Mouse (Mus musculus) bone marrow macrophage, adult 2 months (primary cell): Measurements from ENCODE around the gene Sstr4. TPM values are rescaled to one million over a fixed set of nuclear protein-coding genes. Genes with fewer than 3 reads are reported as not detected.

ENCODE experiments used
- H3K27ac ChIP-seq: 2 replicates; pipeline ENCODE4 v1.5.1; 2012; ENCODE audit warnings: low read depth, low read length; ENCODE audit not compliant: insufficient read depth
- H3K4me1 ChIP-seq: 2 replicates; pipeline ENCODE4 v1.6.1; 2012; ENCODE audit warnings: low read length; ENCODE audit not compliant: control insufficient read depth, insufficient read depth
- H3K4me3 ChIP-seq: 2 replicates; pipeline ENCODE4 v1.5.1; 2012; ENCODE audit warnings: mild to moderate bottlenecking, low read length, moderate library complexity; ENCODE audit not compliant: insufficient read depth
- CTCF ChIP-seq: IDR thresholded peaks from 2 replicates; pipeline ENCODE4 v1.5.1; 2012; ENCODE audit warnings: low read depth, mild to moderate bottlenecking, low read length, moderate library complexity
- POLR2A ChIP-seq: IDR thresholded peaks from 2 replicates; pipeline ENCODE4 v1.6.1; 2012; ENCODE audit warnings: mild to moderate bottlenecking, low read depth, low read length, borderline replicate concordance
- polyA plus RNA-seq: library from polyadenylated mRNA; stranded (reverse); fragments of >200 nt; gene quantifications from 2 replicates; pipeline ENCODE4 v1.2.4, GENCODE M21; 2012; ENCODE audit not compliant: missing spikeins, insufficient read depth, insufficient read length

Sstr4 gene
- polyA plus RNA-seq, 1 experiment, result not detected

DNA sequence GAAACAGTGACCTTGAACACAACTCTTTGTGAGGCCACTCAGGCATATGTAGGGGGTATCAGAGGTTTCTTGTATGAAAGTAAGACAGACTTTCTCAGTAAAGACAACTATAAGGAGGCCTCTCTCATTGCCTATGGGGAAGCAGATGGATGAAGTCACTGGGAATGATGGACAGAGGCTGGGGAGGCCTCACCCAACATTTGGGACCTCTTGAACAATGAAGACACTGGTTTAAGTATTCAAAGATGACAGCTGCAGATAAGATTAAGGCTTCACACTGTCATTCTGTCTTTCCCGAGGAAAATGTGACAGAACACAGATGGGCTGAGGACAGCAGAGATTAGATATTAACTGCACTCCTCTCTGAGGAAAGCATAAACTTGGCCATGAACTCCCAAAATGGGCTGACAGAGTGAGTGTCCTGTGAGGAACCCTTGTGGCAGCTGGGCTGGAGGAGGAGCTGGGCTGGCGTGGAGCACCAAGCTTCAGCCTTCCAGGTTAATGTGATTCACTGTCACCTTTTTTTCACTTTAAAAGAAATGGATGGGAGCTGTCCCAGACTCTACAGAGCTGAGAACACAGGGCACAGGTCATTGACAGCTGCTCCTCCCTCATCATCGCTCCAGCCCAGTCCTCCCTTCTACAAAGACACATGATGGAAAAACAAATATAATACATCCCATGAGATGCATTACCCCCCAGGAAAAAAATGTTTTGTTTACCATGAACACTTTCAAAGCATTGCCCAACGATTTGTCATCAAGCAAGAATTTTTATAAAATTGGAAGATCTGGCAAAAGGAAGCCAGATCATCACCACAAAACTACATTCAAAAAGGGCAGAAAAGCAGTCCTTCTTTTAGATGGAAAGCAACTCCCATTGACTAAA is 23.2 kb upstream of the Sstr4 start:
- TF ChIP-seq POLR2A (no peak), CTCF (no peak)
- Histone ChIP-seq H3K27ac (no peak overlapping the region), H3K4me3 (no peak overlapping the region), H3K4me1 (peaks cover 5% of the 10 kb centered on the region)

DNA sequence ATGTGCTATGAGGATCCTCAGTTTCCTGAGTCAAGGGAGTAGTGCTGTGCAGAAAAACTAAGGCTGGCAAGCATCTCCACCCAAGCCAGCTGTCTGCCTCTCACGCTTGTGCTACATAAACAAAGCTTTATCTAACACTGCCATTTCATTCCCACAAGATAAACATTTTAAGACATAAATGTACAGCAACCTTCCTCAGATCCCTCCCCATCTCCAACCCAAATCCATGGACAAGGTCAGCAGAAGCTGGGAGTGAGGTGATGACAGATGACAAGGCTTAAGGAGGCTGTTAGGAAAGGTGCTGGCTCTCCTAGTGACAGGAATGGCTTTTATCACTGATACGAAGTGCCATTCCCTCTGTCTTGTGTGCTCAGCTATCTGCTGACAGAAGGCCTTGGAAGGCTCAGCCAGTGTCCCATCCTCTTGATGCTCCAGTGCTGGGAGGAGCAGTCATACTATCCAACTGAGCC is 21.5 kb upstream of the Sstr4 start:
- no peak for TF ChIP-seq POLR2A
- no peak for TF ChIP-seq CTCF
- Histone ChIP-seq H3K4me1 (peaks cover 5% of the 10 kb centered on the region), H3K27ac (no peak overlapping the region), H3K4me3 (no peak overlapping the region)

- Histone ChIP-seq H3K4me1 (peaks cover 5% of the 10 kb centered on the region), H3K27ac (no peak overlapping the region), H3K4me3 (no peak overlapping the region)
- TF ChIP-seq CTCF (peak; percentile 82), POLR2A (no peak)
Measured at GRCm38 (mm10) chr2:148375326-148376150, 19.6 kb upstream of the Sstr4 start.

DNA sequence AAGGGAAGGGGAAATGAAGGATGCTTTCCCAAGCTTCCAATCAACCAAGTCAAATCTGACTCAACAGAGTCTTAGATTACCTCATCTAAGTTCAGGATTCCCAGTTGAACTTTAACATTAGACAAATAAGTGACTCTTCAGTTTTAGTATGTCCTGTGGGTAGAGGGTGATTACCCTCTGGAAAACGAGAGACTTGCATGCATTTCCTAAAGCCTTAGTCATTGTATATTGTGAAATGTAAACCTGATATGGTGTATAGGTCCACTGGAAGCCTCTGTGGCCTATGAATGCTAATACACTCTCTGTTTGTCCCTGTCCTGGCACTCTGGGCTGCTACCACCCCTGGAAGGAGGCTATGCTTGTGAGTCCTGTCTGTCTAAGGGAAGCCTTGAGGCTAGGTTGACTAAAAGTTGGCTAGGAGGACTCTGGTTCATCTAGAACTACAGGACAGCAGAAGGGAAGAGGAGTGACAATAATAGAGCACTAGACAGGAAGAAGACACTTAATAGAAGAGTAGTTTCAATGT is 16.3 kb upstream of the Sstr4 start:
- TF ChIP-seq CTCF, result no peak
- TF ChIP-seq POLR2A, result no peak
- Histone ChIP-seq H3K4me1 (peaks cover 5% of the 10 kb centered on the region), H3K27ac (no peak overlapping the region), H3K4me3 (no peak overlapping the region)

GRCm38 (mm10) chr2:148379899-148380413 is 15.2 kb upstream of the Sstr4 start:
- Histone ChIP-seq H3K4me3 (no peak overlapping the region), H3K4me1 (peaks cover 5% of the 10 kb centered on the region), H3K27ac (no peak overlapping the region)
- TF ChIP-seq CTCF (no peak), POLR2A (no peak)

DNA sequence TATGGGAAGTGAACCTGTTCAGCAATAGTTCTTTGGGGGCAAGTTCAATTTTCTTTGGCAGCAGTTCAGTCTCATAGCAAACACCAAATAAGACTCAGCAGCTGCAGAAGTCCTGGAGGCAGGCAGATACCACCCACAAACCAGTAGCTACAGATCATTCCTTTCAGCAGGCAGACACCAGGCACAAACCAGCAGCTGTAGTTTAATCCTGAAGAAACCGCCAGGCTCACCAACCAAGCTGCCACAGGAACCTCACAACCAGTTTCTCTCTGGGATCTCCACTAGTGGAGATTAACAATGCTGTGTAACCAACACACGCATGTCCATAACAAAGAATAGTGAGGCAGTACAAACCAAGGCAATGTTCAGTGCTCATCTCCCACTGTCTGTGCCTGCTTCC is 14.1 kb upstream of the Sstr4 start:
- Histone ChIP-seq H3K27ac (no peak overlapping the region), H3K4me1 (no peaks in the 10 kb centered on the region), H3K4me3 (no peak overlapping the region)
- no peak for TF ChIP-seq POLR2A
- TF ChIP-seq CTCF, result no peak

GRCm38 (mm10) chr2:148386476-148386875 is 8.7 kb upstream of the Sstr4 start:
- Histone ChIP-seq H3K27ac (no peak overlapping the region), H3K4me3 (no peak overlapping the region), H3K4me1 (no peaks in the 10 kb centered on the region)
- TF ChIP-seq CTCF, result no peak
- no peak for TF ChIP-seq POLR2A

DNA sequence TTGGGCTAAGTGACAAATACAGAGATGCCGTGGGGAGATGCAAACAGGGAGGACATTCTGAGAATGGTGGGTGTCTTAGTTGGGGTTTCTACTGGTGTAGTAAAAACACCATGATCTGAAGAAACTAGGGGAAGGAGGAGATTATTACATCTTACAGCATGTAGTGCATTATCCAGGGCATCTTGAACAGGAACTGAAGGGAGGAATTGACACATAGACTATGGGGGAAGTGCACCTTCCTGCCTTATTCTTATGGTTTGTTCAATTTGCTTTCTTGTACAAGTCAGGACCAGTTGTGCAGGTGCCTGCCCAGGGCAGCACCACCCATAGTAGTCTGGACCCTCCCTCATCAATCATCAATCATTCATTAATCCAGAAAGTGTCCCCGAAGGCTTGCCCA is 8.2 kb upstream of the Sstr4 start:
- H3K4me1 ChIP-seq, result no peaks in the 10 kb centered on the region
- no peak overlapping the region for H3K27ac ChIP-seq
- no peak for TF ChIP-seq POLR2A
- no peak for TF ChIP-seq CTCF
- H3K4me3 ChIP-seq, result no peak overlapping the region

DNA sequence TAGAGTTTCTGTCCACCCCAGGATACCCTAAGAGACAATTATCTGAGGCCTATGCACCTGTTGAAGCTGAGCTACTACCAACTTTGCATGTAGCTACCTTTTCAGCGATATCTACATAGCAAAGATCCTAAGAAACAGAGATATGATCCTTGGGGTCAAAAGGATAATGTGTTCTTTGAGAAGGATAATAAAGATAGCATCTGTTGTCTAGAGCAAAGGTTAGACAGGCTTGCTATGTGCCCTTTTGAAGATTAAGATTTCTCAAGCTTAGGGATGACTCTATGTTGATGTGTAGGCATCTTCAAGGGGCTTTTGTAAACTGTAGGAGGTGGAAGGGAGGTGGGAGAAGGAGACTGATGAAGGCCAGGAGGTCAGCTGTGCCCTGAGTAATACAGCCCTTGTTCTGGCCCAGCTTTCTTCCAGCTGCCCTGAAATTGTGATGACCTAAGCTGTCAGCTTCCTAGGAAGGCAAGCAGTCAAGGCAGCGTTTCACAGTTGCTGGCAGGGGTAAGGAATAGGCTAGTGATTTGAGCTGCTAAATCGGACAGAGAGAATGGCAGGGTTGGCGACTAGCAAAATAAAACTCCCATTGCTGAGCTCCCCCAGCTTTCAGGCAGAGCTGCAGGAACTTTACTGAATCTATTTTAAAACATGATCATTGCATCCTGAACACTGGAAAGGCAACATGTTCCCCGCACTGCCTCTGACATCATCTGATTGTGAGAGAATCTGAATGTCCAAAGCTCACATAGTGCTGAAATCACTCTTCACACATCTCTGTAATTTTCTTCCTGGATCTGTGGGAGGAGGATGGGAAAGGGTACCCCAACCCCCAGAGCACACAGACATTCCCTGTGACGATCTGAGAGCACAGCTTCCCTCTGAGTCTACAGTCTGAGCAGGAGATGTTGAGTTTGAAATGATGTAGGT is 7.2 kb upstream of the Sstr4 start:
- no peak for TF ChIP-seq CTCF
- no peak for TF ChIP-seq POLR2A
- no peak overlapping the region for H3K4me3 ChIP-seq
- H3K4me1 ChIP-seq, result peaks cover 6% of the 10 kb centered on the region
- no peak overlapping the region for H3K27ac ChIP-seq
